Mouse (Mus musculus): ENCODE measurements around the gene Trip10. TPM values are rescaled to one million over a fixed set of nuclear protein-coding genes. Genes with fewer than 3 reads are reported as not detected.

The Trip10 gene
- polyA plus RNA-seq (2012; rRNA removed) = 4.5 and 5.6 TPM in 2 replicates

- Histone ChIP-seq H3K36me3 (ENCODE audit: control insufficient read depth, insufficient read depth, low read length) (no peaks in the 10 kb centered on the region), H3K4me1 (ENCODE audit: control insufficient read depth, insufficient read depth, low read length) (peaks cover 32% of the 10 kb centered on the region), H3K4me3 (ENCODE audit: control insufficient read depth, low read depth, low read length) (peak within 1 kb of the TSS; percentile 98), H3K27me3 (ENCODE audit: control insufficient read depth, insufficient read depth, low read length) (no peaks in the 10 kb centered on the region), H3K27ac (ENCODE audit: control insufficient read depth, insufficient read depth, low read depth, low read length) (peak within 1 kb of the TSS; percentile 78)
- 0 out of 2 replicates have a peak, but pooled peaks have one; percentile 9 for TF ChIP-seq CTCF (IDR thresholded peaks at IDR 0.05; ENCODE audit: control insufficient read depth, insufficient read depth, insufficient replicate concordance, low read depth, low read length)
- TF ChIP-seq POLR2A (IDR thresholded peaks at IDR 0.05; ENCODE audit: control insufficient read depth, low read depth, low read length) = peak; percentile 55; the same call in 1 of the 2 replicates
Measured at GRCm38 (mm10) chr17:57249186-57250181, at the start of gene Trip10. TSS of gene Trip10 (plus strand) at chr17:57249455.

- no peak for TF ChIP-seq POLR2A (IDR thresholded peaks at IDR 0.05; ENCODE audit: control insufficient read depth, low read depth, low read length)
- no peak for TF ChIP-seq CTCF (IDR thresholded peaks at IDR 0.05; ENCODE audit: control insufficient read depth, insufficient read depth, insufficient replicate concordance, low read depth, low read length)
Measured at GRCm38 (mm10) chr17:57201841-57202724, 47.2 kb upstream of the Trip10 start.

GRCm38 (mm10) chr17:57207938-57208337 lies 41.3 kb upstream of the Trip10 start:
- Histone ChIP-seq H3K36me3 (ENCODE audit: control insufficient read depth, insufficient read depth, low read length) (no peaks in the 10 kb centered on the region), H3K27me3 (ENCODE audit: control insufficient read depth, insufficient read depth, low read length) (no peaks in the 10 kb centered on the region), H3K4me3 (ENCODE audit: control insufficient read depth, low read depth, low read length) (no peak overlapping the region), H3K4me1 (ENCODE audit: control insufficient read depth, insufficient read depth, low read length) (peaks cover 2% of the 10 kb centered on the region; the same call in 1 of the 2 replicates), H3K27ac (ENCODE audit: control insufficient read depth, insufficient read depth, low read depth, low read length) (no peak overlapping the region)
- TF ChIP-seq CTCF (IDR thresholded peaks at IDR 0.05; ENCODE audit: control insufficient read depth, insufficient read depth, insufficient replicate concordance, low read depth, low read length) = no peak
- TF ChIP-seq POLR2A (IDR thresholded peaks at IDR 0.05; ENCODE audit: control insufficient read depth, low read depth, low read length) = no peak

More at GRCm38 (mm10) chr17:57201841-57202724, 47.2 kb upstream of the Trip10 start:
- H3K36me3 ChIP-seq (ENCODE audit: control insufficient read depth, insufficient read depth, low read length) = no peaks in the 10 kb centered on the region
- H3K4me1 ChIP-seq (ENCODE audit: control insufficient read depth, insufficient read depth, low read length) = no peaks in the 10 kb centered on the region
- H3K4me3 ChIP-seq (ENCODE audit: control insufficient read depth, low read depth, low read length) = no peak overlapping the region
- no peaks in the 10 kb centered on the region for H3K27me3 ChIP-seq (ENCODE audit: control insufficient read depth, insufficient read depth, low read length)
- H3K27ac ChIP-seq (ENCODE audit: control insufficient read depth, insufficient read depth, low read depth, low read length) = no peak overlapping the region

GRCm38 (mm10) chr17:57209330-57209729 lies 39.9 kb upstream of the Trip10 start:
- H3K27ac ChIP-seq (ENCODE audit: control insufficient read depth, insufficient read depth, low read depth, low read length) = no peak overlapping the region
- H3K36me3 ChIP-seq (ENCODE audit: control insufficient read depth, insufficient read depth, low read length) = no peaks in the 10 kb centered on the region
- peaks cover 2% of the 10 kb centered on the region; the same call in 1 of the 2 replicates for H3K4me1 ChIP-seq (ENCODE audit: control insufficient read depth, insufficient read depth, low read length)
- H3K27me3 ChIP-seq (ENCODE audit: control insufficient read depth, insufficient read depth, low read length) = no peaks in the 10 kb centered on the region
- no peak for TF ChIP-seq POLR2A (IDR thresholded peaks at IDR 0.05; ENCODE audit: control insufficient read depth, low read depth, low read length)
- TF ChIP-seq CTCF (IDR thresholded peaks at IDR 0.05; ENCODE audit: control insufficient read depth, insufficient read depth, insufficient replicate concordance, low read depth, low read length) = no peak
- H3K4me3 ChIP-seq (ENCODE audit: control insufficient read depth, low read depth, low read length) = no peak overlapping the region

- peaks cover 9% of the 10 kb centered on the region for H3K4me1 ChIP-seq (ENCODE audit: control insufficient read depth, insufficient read depth, low read length)
- no peaks in the 10 kb centered on the region for H3K27me3 ChIP-seq (ENCODE audit: control insufficient read depth, insufficient read depth, low read length)
- H3K36me3 ChIP-seq (ENCODE audit: control insufficient read depth, insufficient read depth, low read length) = no peaks in the 10 kb centered on the region
- H3K4me3 ChIP-seq (ENCODE audit: control insufficient read depth, low read depth, low read length) = no peak overlapping the region
- H3K27ac ChIP-seq (ENCODE audit: control insufficient read depth, insufficient read depth, low read depth, low read length) = no peak overlapping the region
- TF ChIP-seq POLR2A (IDR thresholded peaks at IDR 0.05; ENCODE audit: control insufficient read depth, low read depth, low read length) = no peak
- no peak for TF ChIP-seq CTCF (IDR thresholded peaks at IDR 0.05; ENCODE audit: control insufficient read depth, insufficient read depth, insufficient replicate concordance, low read depth, low read length)
Measured at GRCm38 (mm10) chr17:57211501-57211900, 37.8 kb upstream of the Trip10 start.

GRCm38 (mm10) chr17:57214676-57215387 lies 34.4 kb upstream of the Trip10 start:
- H3K36me3 ChIP-seq (ENCODE audit: control insufficient read depth, insufficient read depth, low read length) = no peaks in the 10 kb centered on the region
- peaks cover 9% of the 10 kb centered on the region for H3K4me1 ChIP-seq (ENCODE audit: control insufficient read depth, insufficient read depth, low read length)
- no peak for TF ChIP-seq CTCF (IDR thresholded peaks at IDR 0.05; ENCODE audit: control insufficient read depth, insufficient read depth, insufficient replicate concordance, low read depth, low read length)
- no peak overlapping the region for H3K4me3 ChIP-seq (ENCODE audit: control insufficient read depth, low read depth, low read length)
- no peak overlapping the region for H3K27ac ChIP-seq (ENCODE audit: control insufficient read depth, insufficient read depth, low read depth, low read length)
- H3K27me3 ChIP-seq (ENCODE audit: control insufficient read depth, insufficient read depth, low read length) = no peaks in the 10 kb centered on the region
